In genomic region chr8:54660675-54661074, GRCm38 (mm10) we compare ENCODE assay signal across 9 mouse cellular contexts.
DNase-seq lines count a peak whose midpoint lies in the region; ATAC-seq and TF ChIP-seq lines count a peak whose summit lies in the region.
"Had no signal": no experiment of that assay in that cellular context is flagged by ENCODE, and none has a peak within 500 bp of the region (broad histone marks: within the 10 kb centered on the region; RNA-seq: fewer than 3 reads in every experiment).

No protein-coding gene starts in this region.

- H3K4me3 ChIP-seq in E14TG2a.4 (replicated peaks; ENCODE audit: low read length): no peak overlapping the region
- no peak overlapping the region for H3K4me3 ChIP-seq in forebrain, embryonic 16.5 days (replicated peaks; ENCODE audit: low read length)
- H3K4me3 ChIP-seq in midbrain, embryonic 14.5 days (replicated peaks; ENCODE audit: low read depth, low read length): no peak overlapping the region
- H3K4me3 ChIP-seq: heart, embryonic 13.5 days had no signal

- peak; percentile 42 for TF ChIP-seq CTCF in E14TG2a.4 (conservative IDR thresholded peaks at IDR 0.05; ENCODE audit: low read length)

- H3K36me3 ChIP-seq in E14TG2a.4 (ENCODE audit: insufficient read depth, low read length): no peaks in the 10 kb centered on the region
- no peaks in the 10 kb centered on the region for H3K36me3 ChIP-seq in forebrain, embryonic 16.5 days (ENCODE audit: control insufficient read depth, insufficient read depth)
- H3K36me3 ChIP-seq in midbrain, embryonic 14.5 days (ENCODE audit: control insufficient read depth, insufficient read depth, low read length): peaks cover 8% of the 10 kb centered on the region; the same call in 1 of the 2 replicates
- H3K36me3 ChIP-seq: heart, embryonic 13.5 days had no signal

- WGBS in forebrain, embryonic 16.5 days: 38% methylated on average over 5 of the region's 5 CpGs
- 36% methylated on average over 5 of the region's 5 CpGs for WGBS in midbrain, embryonic 14.5 days

- intact Hi-C loops in left cerebral cortex, postnatal 25 days (cut with DNase I): loop anchor here (1.0 to 5.0 kb wide), 2 partner anchors 133 to 153 kb away; partner anchors contain the start of genes Asb5 and Spcs3

- peak; percentile 79 for ATAC-seq in cerebellum, adult (ENCODE audit: insufficient number of reproducible peaks, low FRiP score, low TSS enrichment)
- ATAC-seq in forebrain, embryonic 16.5 days: peak; percentile 63
- peak; percentile 61 for ATAC-seq in inflammation-experienced regulatory T-cells, adult 6 months
- peak; percentile 60; the same call in 1 of the 2 replicates for ATAC-seq in midbrain, embryonic 14.5 days (ENCODE audit: low FRiP score, low TSS enrichment)
- ATAC-seq in erythroid progenitor cell, adult 5-6 weeks (replicated peaks; ENCODE audit: low FRiP score, poor library complexity, severe bottlenecking): no peak

- no peak overlapping the region for H3K27ac ChIP-seq in forebrain, embryonic 16.5 days (ENCODE audit: low read length)
- no peak overlapping the region for H3K27ac ChIP-seq in midbrain, embryonic 14.5 days (replicated peaks; ENCODE audit: low read depth, low read length)
- H3K27ac ChIP-seq: heart, embryonic 13.5 days had no signal

- H3K4me2 ChIP-seq in forebrain, embryonic 16.5 days (ENCODE audit: low read length): no peak overlapping the region
- no peak overlapping the region for H3K4me2 ChIP-seq in midbrain, embryonic 14.5 days (ENCODE audit: low read length)

- H3K4me1 ChIP-seq in E14TG2a.4 (replicated peaks; ENCODE audit: low read depth, low read length): no peaks in the 10 kb centered on the region
- H3K4me1 ChIP-seq in forebrain, embryonic 16.5 days (replicated peaks; ENCODE audit: control insufficient read depth, insufficient read depth, low read length): no peaks in the 10 kb centered on the region
- no peaks in the 10 kb centered on the region for H3K4me1 ChIP-seq in midbrain, embryonic 14.5 days (ENCODE audit: control insufficient read depth, insufficient read depth, low read length)
- H3K4me1 ChIP-seq: heart, embryonic 13.5 days had no signal

- DNase-seq in 3T3-L1 (ENCODE audit: low read depth, low spot score): peak; percentile 78
- peak; percentile 67 to 78 for DNase-seq in left cerebral cortex, postnatal 25 days (ENCODE audit: low spot score in 2 of 2)
- DNase-seq in midbrain, embryonic 14.5 days: peak; percentile 85

- no peaks in the 10 kb centered on the region for H3K9me3 ChIP-seq in E14TG2a.4 (ENCODE audit: low read length)
- H3K9me3 ChIP-seq in forebrain, embryonic 16.5 days (ENCODE audit: control insufficient read depth, low read length): no peaks in the 10 kb centered on the region
- H3K9me3 ChIP-seq in midbrain, embryonic 14.5 days (ENCODE audit: control insufficient read depth, low read length): no peaks in the 10 kb centered on the region
- H3K9me3 ChIP-seq: heart, embryonic 13.5 days had no signal

- no peak overlapping the region for H3K9ac ChIP-seq in forebrain, embryonic 16.5 days (replicated peaks; ENCODE audit: low read depth, low read length)
- H3K9ac ChIP-seq in midbrain, embryonic 14.5 days (replicated peaks; ENCODE audit: low read length): no peak overlapping the region
- H3K9ac ChIP-seq: heart, embryonic 13.5 days had no signal

- H3K27me3 ChIP-seq in E14TG2a.4 (ENCODE audit: insufficient read depth, low read length): no peaks in the 10 kb centered on the region
- no peaks in the 10 kb centered on the region for H3K27me3 ChIP-seq in forebrain, embryonic 16.5 days (replicated peaks; ENCODE audit: control insufficient read depth, insufficient read depth, low read length)
- H3K27me3 ChIP-seq in midbrain, embryonic 14.5 days (ENCODE audit: control insufficient read depth, insufficient read depth, low read length): no peaks in the 10 kb centered on the region
- H3K27me3 ChIP-seq: heart, embryonic 13.5 days had no signal
